ENCODE assay signal across 8 mouse cellular contexts in genomic region chr8:71988867-71989599, GRCm38 (mm10). TPM values are rescaled to one million over a fixed set of nuclear protein-coding genes. Genes with fewer than 3 reads are reported as not detected.
DNase-seq lines count a peak whose midpoint lies in the region; ATAC-seq and TF ChIP-seq lines count a peak whose summit lies in the region.

No protein-coding gene starts in this region.

- H3K27ac ChIP-seq in heart, embryonic 13.5 days (replicated peaks) = no peak overlapping the region
- H3K27ac ChIP-seq in ES-E14 (ENCODE audit: insufficient read depth, low read depth, low read length, poor library complexity, severe bottlenecking) = no peak overlapping the region
- peak overlapping the region; percentile 63 for H3K27ac ChIP-seq in forebrain, embryonic 15.5 days (replicated peaks)
- H3K27ac ChIP-seq in liver, embryonic 15.5 days (replicated peaks) = no peak overlapping the region

- H3K9ac ChIP-seq in heart, embryonic 13.5 days = peak overlapping the region; percentile 83
- peak overlapping the region; percentile 55 for H3K9ac ChIP-seq in ES-E14 (ENCODE audit: insufficient read depth, low read depth, low read length, poor library complexity, severe bottlenecking)
- peak overlapping the region; percentile 56 for H3K9ac ChIP-seq in forebrain, embryonic 15.5 days (replicated peaks)
- H3K9ac ChIP-seq in liver, embryonic 15.5 days = no peak overlapping the region

- H3K27me3 ChIP-seq in heart, embryonic 13.5 days (replicated peaks) = peaks cover 17% of the 10 kb centered on the region; the same call in 1 of the 2 replicates
- no peaks in the 10 kb centered on the region for H3K27me3 ChIP-seq in forebrain, embryonic 15.5 days
- H3K27me3 ChIP-seq in liver, embryonic 15.5 days = no peaks in the 10 kb centered on the region

- in situ Hi-C loops in ES-E14 (cut with MboI; ENCODE audit: low sequenced_read_pairs in 2 of 2, unreplicated experiment in 2 of 2) = loop anchor here in 1 of 2 experiments (25.0 kb wide), 1 partner anchor 852 kb away; no protein-coding TSS in a partner anchor

- H3K36me3 ChIP-seq in heart, embryonic 13.5 days = no peaks in the 10 kb centered on the region
- no peaks in the 10 kb centered on the region for H3K36me3 ChIP-seq in ES-E14 (ENCODE audit: control insufficient read depth, insufficient read depth, low read length, poor library complexity, severe bottlenecking)
- no peaks in the 10 kb centered on the region for H3K36me3 ChIP-seq in forebrain, embryonic 15.5 days
- no peaks in the 10 kb centered on the region for H3K36me3 ChIP-seq in liver, embryonic 15.5 days (replicated peaks)

- intact Hi-C loops in heart, postnatal 10 days (cut with DNase I) = loop anchor here (10.0 kb wide), 1 partner anchor 234 kb away; no protein-coding TSS in a partner anchor

- no peak for ATAC-seq in heart, embryonic 13.5 days (ENCODE audit: extremely low read depth, insufficient number of reproducible peaks, low FRiP score, low TSS enrichment)
- ATAC-seq in forebrain, embryonic 15.5 days (replicated peaks) = peak; percentile 33; the same call in 1 of the 2 replicates
- ATAC-seq in liver, embryonic 15.5 days (ENCODE audit: insufficient read depth) = no peak

- 56% methylated on average over 13 of the region's 13 CpGs for WGBS in heart, embryonic 13.5 days
- whole genome bisulfite sequencing in forebrain, embryonic 15.5 days = 68% methylated on average over 13 of the region's 13 CpGs
- WGBS in liver, embryonic 15.5 days (ENCODE audit: insufficient replicate concordance) = 50% methylated on average over 13 of the region's 13 CpGs

- peaks cover 4% of the 10 kb centered on the region; the same call in 1 of the 2 replicates for H3K4me1 ChIP-seq in heart, embryonic 13.5 days
- H3K4me1 ChIP-seq in ES-E14 (ENCODE audit: control insufficient read depth in 2 of 2, insufficient read depth in 2 of 2, low read length in 2 of 2, poor library complexity in 1 of 2) = peaks cover 0 to 5% of the 10 kb centered on the region in 2 experiments; a peak in 1 of 4 replicates
- H3K4me1 ChIP-seq in forebrain, embryonic 15.5 days = peaks cover 5% of the 10 kb centered on the region; the same call in 1 of the 2 replicates
- no peaks in the 10 kb centered on the region for H3K4me1 ChIP-seq in liver, embryonic 15.5 days (replicated peaks)

- DNase-seq in heart, postnatal 10 days = no peak
- no peak for DNase-seq in ES-E14 (ENCODE audit: low read depth, low spot score)
- no peak for DNase-seq in adrenal gland, adult 2 months
- DNase-seq in adrenal gland, postnatal 25 days = no peak
- DNase-seq in adrenal gland, postnatal 36 days = no peak

- H3K9me3 ChIP-seq in heart, embryonic 13.5 days = no peaks in the 10 kb centered on the region
- H3K9me3 ChIP-seq in ES-E14 (ENCODE audit: control insufficient read depth, insufficient read depth, low read depth, low read length) = no peaks in the 10 kb centered on the region
- no peaks in the 10 kb centered on the region for H3K9me3 ChIP-seq in forebrain, embryonic 15.5 days
- H3K9me3 ChIP-seq in liver, embryonic 15.5 days (replicated peaks) = no peaks in the 10 kb centered on the region

- peak overlapping the region; percentile 77 for H3K4me2 ChIP-seq in heart, embryonic 13.5 days
- H3K4me2 ChIP-seq in forebrain, embryonic 15.5 days (replicated peaks) = peak overlapping the region; percentile 68
- peak overlapping the region; percentile 63 for H3K4me2 ChIP-seq in liver, embryonic 15.5 days

- peak overlapping the region; percentile 61 for H3K4me3 ChIP-seq in heart, embryonic 13.5 days
- peak overlapping the region; percentile 61 to 66 for H3K4me3 ChIP-seq in ES-E14 (ENCODE audit: insufficient read depth in 1 of 2, low read depth in 1 of 2, low read length in 2 of 2, poor library complexity in 1 of 2, severe bottlenecking in 1 of 2)
- H3K4me3 ChIP-seq in forebrain, embryonic 15.5 days = peak overlapping the region; percentile 48
- H3K4me3 ChIP-seq in liver, embryonic 15.5 days (replicated peaks) = peak overlapping the region; percentile 39

TF ChIP-seq in ES-E14, 5 proteins besides CTCF, POLR2A, EP300 and RAD21:
- TF ChIP-seq HCFC1 (IDR thresholded peaks at IDR 0.05; ENCODE audit: borderline replicate concordance, insufficient read depth, low read length) (no peak), CHD2 (IDR thresholded peaks at IDR 0.05; ENCODE audit: low read depth, low read length) (no peak), MAFK (IDR thresholded peaks at IDR 0.05; ENCODE audit: insufficient read depth, low read depth, low read length) (no peak), ZC3H11A (IDR thresholded peaks at IDR 0.05; ENCODE audit: borderline replicate concordance, low read depth, low read length) (no peak), ZNF384 (IDR thresholded peaks at IDR 0.05; ENCODE audit: low read depth, low read length) (no peak)

RNA-seq across cellular contexts. Expression of gene Cyp4f18, which starts 20.4 kb away (rescaled TPM):
- 0.60 TPM in 2 replicates for polyA plus RNA-seq in heart, embryonic 13.5 days (2015; fragmentation: Nextera tagmentation; extraction: Ambion mirVana)
- 1 to 10 TPM in 1 of 2 experiments, under 1 TPM in 1; 0.30 to 1.3 TPM for total RNA-seq in heart, postnatal 10 days (2021)
- 0.18 and 0.32 TPM in 2 replicates for total RNA-seq in ES-E14 (2012; rRNA removed)
- polyA plus RNA-seq in forebrain, embryonic 15.5 days (2015; fragmentation: Nextera tagmentation; extraction: Ambion mirVana) = 1.2 TPM in 1 of 2 replicates, not detected in the other
- polyA plus RNA-seq in liver, embryonic 15.5 days (2015; fragmentation: Nextera tagmentation; extraction: Ambion mirVana) = 3.2 and 4.3 TPM in 2 replicates
- 10 to 100 TPM in 1 of 2 experiments, 1 to 10 TPM in 1; 8.1 to 15.7 TPM for total RNA-seq in adrenal gland, adult 2 months (2021)
- 10.8 and 19.0 TPM in 2 replicates for polyA plus RNA-seq in adrenal gland, adult 2 months (2012; rRNA removed)
- 4.8 and 5.2 TPM in 2 replicates for total RNA-seq in adrenal gland, postnatal 25 days (2021)
- 1 to 10 TPM; 4.8 to 6.0 TPM for total RNA-seq in adrenal gland, postnatal 36 days (2021)

RNA-seq across cellular contexts. Expression of gene Zfp961, which starts 38.2 kb away (rescaled TPM):
- 11.1 and 11.2 TPM in 2 replicates for polyA plus RNA-seq in heart, embryonic 13.5 days (2015; fragmentation: Nextera tagmentation; extraction: Ambion mirVana)
- 1 to 10 TPM; 9.5 to 10.0 TPM for total RNA-seq in heart, postnatal 10 days (2021)
- total RNA-seq in ES-E14 (2012; rRNA removed) = 50.8 and 79.0 TPM in 2 replicates
- polyA plus RNA-seq in forebrain, embryonic 15.5 days (2015; fragmentation: Nextera tagmentation; extraction: Ambion mirVana) = 20.5 and 21.8 TPM in 2 replicates
- 6.5 and 7.7 TPM in 2 replicates for polyA plus RNA-seq in liver, embryonic 15.5 days (2015; fragmentation: Nextera tagmentation; extraction: Ambion mirVana)
- total RNA-seq in adrenal gland, adult 2 months (2021) = 10 to 100 TPM; 17.0 to 26.0 TPM
- 0.71 and 1.3 TPM in 2 replicates for polyA plus RNA-seq in adrenal gland, adult 2 months (2012; rRNA removed)
- total RNA-seq in adrenal gland, postnatal 25 days (2021) = 30.8 and 37.1 TPM in 2 replicates
- total RNA-seq in adrenal gland, postnatal 36 days (2021) = 10 to 100 TPM; 16.0 to 23.1 TPM

RNA-seq across cellular contexts. Expression of gene Olfr372, which starts 52.0 kb away (rescaled TPM):
- not detected in 2 replicates for polyA plus RNA-seq in heart, embryonic 13.5 days (2015; fragmentation: Nextera tagmentation; extraction: Ambion mirVana)
- not detected for total RNA-seq in heart, postnatal 10 days (2021)
- total RNA-seq in ES-E14 (2012; rRNA removed) = not detected in 2 replicates
- polyA plus RNA-seq in forebrain, embryonic 15.5 days (2015; fragmentation: Nextera tagmentation; extraction: Ambion mirVana) = not detected in 2 replicates
- not detected in 2 replicates for polyA plus RNA-seq in liver, embryonic 15.5 days (2015; fragmentation: Nextera tagmentation; extraction: Ambion mirVana)
- total RNA-seq in adrenal gland, adult 2 months (2021) = not detected
- polyA plus RNA-seq in adrenal gland, adult 2 months (2012; rRNA removed) = not detected in 2 replicates
- not detected in 2 replicates for total RNA-seq in adrenal gland, postnatal 25 days (2021)
- total RNA-seq in adrenal gland, postnatal 36 days (2021) = not detected
